Mouse (Mus musculus): ENCODE data around the gene Mip. TPM values are rescaled to one million over a fixed set of nuclear protein-coding genes. Genes with fewer than 3 reads are reported as not detected.
"Not testable (repeated sequence)": the region's sequence is repeated elsewhere in the genome, so short reads cannot be mapped to it uniquely, and the experiment has no call there.

Gene Mip
- polyA plus RNA-seq, 1 experiment = not detected

DNA sequence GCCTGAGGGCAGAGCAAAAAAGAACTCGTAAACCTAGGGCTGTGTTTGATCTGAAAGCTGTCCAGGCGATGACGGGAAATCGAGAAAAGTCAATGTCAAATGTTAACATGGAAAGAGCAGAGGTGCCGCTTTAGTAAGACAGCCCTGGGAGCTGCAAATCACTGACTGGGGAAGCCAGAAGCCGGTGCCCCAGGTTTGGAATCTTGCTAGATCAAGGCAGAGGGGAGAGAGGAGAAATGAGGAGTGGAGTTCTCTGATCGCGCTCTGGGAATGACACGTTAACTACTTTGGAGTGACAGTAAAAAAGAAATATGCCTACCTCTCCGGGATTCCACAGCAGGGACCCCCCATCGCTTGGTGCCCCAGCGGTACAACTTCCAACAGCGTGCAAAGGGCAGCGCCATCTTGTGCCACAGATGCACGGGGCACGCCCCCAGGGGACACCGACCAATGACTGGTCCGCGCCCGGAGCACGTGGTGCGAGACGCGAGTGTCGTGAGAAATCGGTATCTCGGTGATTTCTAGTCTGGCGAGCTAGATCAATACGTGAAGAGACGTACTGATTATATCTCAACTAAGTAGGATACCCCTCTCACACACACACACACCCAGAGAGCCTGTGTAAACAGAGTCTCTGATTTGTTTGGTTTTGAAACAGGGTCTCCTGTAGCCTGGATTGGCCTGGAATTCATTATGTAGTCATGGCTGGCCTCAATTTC, 14.1 kb upstream of the Mip start, which contains the start of gene Spryd4:
Spryd4 (minus strand) TSS at position 418 of the 719 bp plus-strand sequence.
- DNase-seq (ENCODE audit: low read depth) = no peak

DNA sequence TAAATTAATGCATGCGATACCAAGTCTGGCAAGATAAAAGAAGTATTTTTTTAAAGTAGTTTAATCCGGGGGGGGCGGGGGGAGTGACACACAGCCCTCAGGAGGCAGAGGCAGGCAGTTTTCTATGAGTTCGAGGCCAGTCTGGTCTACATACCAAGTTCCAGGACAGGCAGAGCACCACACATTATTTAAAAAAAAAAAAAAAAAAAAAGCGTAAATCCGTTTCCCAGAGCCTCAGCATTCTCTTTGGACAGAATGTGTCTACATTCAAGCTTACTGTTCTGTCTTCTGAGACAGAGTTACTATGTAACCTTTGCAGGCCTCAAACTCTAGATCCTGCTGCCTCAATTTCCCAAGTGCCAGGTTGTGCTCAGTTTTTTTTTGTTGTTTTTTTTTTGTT, 13.5 kb upstream of the Mip start:
- no peak for DNase-seq (ENCODE audit: low read depth)

DNA sequence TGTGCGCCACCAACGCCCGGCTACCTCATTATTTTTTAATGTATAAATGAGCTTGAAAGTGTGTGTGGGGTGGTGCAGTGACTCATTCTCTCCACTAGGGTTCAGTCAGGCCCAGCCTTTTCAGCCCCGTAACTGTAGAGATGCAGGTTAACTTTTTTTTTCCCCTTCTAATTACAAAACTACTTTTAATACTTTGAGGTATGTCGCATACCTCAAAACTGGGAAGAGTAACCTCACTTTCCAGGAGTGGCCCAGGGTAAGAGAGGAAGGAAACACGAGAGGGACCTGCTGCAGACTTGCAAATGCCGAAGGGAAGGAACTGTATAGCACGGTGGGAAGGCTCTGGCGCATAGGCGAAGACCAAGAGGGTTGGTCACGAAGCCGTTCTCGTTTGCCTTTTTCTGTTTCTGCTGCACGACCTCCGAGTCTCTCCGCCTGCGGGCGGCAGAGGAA, 12.7 kb upstream of the Mip start:
- no peak for DNase-seq (ENCODE audit: low read depth)

DNA sequence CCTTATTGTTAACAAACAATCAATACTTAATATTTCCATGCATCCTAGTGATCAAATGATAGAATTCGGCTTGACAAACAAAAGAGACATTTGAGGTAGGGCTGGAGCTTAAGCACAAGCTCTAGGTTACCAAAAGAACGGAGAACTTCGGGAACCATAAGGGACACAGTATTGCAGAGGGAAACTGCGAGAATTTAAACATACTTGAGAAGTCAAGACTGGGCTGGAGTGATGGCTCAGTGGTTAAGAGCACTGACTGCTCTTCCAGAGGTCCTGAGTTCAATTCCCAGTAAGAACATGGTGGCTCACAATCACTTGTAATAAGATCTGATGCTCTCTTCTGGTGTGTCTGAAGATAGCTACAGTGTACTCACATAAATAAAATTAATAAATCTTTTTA, 11.5 kb upstream of the Mip start:
- DNase-seq (ENCODE audit: low read depth) = not testable (repeated sequence)

DNA sequence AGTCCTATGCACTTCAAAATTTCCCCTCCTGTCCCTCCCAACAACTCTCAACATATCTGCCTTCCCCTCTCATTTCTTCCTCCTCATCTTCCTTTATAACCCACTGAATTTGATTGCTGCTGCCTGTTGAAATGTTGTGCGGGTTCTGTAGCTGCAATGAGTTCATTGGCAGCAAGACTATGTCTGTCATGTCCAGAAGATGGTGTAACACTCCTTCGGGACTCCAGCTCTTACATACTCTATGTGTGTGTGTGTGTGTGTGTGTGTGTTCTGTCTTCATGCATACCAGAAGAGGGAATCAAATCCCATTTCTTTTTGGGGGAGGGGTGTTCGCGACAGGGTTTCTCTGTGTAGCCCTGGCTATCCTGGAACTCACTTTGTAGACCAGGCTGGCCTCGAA, 10.7 kb upstream of the Mip start:
- DNase-seq (ENCODE audit: low read depth) = no peak

DNA sequence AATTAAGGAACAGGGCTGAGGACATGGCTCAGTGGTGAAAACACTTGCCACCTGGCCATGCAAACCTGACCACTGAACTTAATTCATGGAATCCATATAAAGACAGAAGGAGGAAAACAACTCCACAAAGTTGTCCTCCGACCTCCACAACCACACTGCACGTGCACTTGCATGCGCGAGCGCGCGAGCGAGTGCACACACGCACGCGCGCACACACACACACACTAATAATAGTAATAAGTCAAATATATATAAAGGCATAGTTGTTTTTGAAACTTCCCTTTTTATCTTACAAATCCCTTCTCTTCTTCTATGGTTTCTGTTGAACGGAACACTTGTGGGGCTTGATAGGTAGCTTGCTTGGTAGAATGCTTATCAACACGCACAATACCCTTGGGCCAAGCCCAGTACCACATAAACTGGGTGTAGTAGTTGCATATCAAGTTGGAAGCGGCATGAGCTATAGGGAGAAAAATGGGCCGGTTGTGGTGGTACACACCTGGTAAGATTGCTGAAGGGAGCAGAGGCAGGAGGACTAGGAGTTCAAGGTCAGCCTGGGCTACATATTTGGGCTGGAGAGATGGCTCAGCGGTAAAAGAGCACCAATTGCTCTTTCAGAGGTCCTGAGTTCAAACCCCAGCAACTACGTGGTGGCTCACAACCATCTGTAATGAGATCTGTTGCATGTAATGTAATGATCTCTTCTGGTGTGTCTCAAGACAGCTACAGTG, 7.1 kb upstream of the Mip start:
- no peak for DNase-seq (ENCODE audit: low read depth)

DNA sequence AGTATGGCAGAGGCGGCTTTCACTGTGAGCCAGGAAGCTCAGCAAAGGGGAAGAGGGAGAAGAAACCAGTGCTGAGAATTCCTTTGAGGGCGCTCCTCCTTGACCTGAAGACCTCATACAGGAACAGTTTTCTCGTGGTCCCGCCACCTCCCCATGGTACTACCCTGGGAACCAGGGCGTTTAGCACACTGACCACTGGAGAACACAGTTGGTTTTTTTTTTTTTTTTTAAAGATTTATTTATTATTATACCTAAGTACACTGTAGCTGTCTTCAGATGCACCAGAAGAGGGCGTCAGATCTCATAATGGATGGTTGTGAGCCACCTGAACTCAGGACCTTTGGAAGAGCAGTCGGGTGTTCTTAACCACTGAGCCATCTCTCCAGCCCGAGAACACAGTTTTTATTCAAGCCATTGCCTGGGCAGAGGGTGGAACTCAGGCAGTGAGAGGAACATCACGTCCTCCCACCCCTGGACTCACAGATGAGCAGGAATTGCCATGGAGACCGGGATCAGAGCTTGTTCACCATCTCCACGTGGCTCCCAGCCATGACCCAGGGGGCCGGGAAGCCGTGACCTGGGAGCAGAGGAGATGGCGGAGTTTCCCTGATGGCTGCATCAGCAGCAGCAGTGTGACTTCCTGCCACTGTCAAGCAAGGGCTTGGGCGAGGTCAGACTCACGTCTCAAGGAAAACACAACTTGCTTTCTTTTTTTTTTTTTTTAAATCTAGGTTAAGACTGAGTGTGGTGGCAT, 3.9 kb upstream of the Mip start:
- DNase-seq (ENCODE audit: low read depth) = no peak

DNA sequence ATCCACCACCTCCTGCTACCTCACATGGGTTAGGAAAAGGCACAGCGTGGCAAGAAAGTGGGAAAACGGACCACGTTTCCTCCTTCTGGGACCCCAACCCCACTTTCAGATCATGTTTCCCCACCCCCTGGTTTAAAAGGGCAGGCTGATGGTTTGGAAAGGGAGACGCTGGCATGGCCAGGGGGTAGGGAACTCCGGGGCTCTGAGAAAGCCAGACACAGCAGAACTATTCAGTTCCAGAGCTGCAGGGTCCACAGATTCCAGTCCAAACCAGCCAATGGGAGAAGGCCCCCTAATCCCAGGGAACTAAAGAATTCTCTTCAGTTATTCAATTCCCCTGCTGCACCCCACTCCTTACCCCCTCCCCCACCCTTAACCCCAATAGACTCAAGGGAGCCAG, 574 bp upstream of the Mip start:
- DNase-seq (ENCODE audit: low read depth) = no peak

DNA sequence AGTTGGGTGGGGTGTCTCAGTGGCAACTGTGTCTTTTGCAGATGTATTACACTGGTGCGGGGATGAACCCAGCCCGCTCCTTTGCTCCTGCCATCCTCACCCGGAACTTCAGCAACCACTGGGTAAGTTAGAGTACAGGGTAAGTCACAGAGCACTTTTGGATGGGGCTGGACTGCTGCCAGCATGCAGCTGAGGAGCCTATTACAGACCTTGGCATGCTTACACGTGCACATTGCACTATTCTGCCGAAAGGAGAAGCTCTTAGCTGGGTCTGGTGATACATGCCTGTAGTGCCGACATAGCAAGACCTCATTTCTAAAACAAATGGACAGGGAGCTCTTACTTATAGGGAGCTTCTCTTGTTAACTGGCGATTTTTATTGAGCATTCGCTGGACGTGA, 2.0 kb downstream of the Mip start:
- no peak for DNase-seq (ENCODE audit: low read depth)

DNA sequence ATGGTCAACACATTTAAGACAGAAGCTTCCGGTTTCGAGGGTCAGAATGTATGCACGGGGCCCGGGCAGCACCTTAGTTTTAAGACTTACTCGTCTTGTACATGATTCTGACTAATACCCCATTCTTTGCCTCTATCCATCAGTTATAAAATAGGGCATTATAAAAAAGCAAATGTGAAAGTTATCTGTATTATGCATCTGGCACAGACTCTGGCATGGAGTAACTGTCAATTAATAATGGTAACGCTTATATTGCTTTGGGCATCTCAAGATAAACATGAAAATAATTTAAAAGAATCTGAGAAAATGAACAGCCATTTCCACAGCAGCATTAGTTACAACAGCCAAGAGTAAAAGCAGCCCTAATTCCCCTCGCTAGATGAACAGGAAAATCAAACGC, 2.4 kb downstream of the Mip start:
- no peak for DNase-seq (ENCODE audit: low read depth)

DNA sequence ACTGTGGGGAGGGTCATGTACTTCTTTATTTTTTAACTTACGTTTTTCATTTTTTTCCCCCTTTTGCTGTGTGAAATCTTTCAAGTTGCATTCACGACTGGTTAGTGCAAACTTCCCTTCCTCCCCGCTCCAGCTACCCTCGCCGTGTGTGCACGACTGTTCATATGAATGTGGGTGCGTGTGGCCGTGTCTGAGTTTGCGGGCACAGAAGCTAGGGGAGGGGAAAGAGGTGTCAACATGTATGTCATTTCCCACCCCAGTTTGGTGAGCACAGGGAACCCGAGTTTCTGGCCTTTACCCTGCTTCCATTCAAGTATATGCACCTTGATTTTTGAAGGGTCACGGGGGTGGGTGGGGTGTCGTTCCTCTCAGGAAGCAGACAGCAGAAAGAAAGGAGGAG, 4.9 kb downstream of the Mip start:
- no peak for DNase-seq (ENCODE audit: low read depth)

DNA sequence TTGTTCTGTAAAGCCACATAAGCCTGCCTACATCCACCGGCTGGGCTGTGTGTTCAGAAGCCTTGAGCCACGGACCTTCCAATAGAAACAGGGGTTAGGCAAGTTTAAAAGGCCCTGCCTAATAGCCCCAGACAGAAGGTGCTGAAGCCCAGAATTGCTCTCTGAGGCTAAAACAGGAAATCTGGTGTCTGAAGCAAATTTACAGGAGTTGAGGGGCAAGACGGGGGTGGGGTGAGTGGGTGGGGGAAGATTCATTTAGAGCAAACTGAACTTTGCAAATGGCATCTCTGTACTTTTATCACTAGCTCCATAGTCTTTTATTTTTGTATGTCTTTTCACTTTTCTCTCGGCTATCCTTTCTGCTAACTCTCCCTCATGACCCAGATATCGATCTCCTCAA, 5.5 kb downstream of the Mip start:
- DNase-seq (ENCODE audit: low read depth) = no peak

DNA sequence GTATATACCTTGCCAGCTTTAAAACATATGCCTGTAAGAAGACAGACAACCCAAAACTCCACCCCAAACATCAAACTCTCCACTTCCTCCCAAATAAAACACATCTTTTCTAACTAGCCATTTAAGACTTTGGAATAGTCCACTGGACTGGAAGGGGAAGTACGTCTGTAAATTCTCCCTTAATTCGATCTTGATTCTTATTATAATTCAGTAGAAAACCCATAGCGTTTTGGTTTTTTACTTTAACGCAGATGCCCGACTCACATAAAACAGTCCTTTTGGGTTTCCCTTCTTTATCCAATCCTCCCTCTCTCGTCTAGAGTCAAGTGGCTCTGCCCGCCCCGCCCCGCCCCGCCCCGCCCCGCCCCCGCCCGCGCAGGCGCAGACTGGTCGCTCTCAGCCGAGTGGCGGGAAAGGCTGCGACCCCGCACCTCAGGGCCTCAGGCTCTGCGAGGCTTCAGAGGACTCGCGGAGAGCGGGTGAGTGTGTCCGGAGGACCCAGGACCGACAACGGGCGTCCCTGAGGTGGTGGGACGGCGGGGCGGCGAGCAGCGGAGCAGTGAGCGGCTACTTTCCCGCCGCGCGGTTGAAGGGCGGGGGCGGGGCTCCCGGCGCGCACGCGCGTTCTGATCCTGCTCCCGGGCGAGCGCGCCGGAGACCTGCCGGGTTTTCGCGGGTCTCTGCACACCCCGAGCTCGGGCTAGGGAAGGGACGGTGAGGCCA, 6.2 kb downstream of the Mip start, which contains the start of gene Timeless:
Timeless (plus strand) TSS at position 369 of the 723 bp plus-strand sequence.
- no peak for DNase-seq (ENCODE audit: low read depth)

DNA sequence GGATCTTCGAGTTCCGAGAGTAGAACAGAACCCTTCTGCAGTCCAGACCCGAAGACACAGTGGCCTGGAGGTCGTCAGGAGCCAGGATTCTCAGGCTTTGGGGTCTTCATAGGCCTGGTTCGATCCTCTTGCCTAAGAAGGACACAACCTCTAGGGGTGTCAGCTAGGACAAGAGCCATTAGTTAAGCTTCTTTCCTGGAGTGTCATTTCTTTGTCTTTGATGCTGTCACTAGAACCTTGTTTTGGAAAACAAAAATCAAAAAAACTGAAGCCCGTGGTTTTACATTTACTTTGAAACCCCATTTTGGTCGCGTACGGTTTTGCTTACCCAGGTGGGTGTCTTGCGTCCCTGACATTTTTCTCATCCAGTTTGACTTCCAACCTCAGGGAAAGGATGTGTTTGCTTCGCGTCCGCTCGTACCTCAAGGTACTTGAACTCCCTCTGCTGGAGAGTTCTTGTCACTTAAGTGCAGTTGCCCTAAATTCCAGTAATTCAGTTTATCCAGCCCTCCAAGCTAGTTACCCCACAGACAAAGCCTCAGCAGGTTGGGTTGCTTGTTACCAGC, 6.9 kb downstream of the Mip start:
- DNase-seq (ENCODE audit: low read depth) = no peak

DNA sequence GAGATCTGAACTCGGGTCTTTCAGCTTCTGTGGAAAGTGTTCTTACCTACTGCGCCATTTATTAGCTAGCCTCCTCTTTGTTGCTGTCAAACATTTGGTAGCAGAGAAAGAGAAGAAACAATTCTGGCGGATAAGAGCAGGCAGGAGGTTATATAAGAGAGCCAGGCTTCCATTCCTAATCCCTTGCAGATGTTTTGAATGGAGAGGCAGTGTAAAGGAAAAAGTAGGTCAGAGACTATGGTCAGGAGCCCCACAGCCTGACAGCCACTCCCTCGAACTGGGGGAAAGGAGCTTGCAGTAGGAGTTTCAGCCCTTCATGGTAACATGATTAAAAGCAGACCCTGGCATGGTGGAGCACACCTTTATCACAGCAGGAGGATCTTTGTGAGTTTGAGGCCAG, 10.7 kb downstream of the Mip start:
- DNase-seq (ENCODE audit: low read depth) = no peak

DNA sequence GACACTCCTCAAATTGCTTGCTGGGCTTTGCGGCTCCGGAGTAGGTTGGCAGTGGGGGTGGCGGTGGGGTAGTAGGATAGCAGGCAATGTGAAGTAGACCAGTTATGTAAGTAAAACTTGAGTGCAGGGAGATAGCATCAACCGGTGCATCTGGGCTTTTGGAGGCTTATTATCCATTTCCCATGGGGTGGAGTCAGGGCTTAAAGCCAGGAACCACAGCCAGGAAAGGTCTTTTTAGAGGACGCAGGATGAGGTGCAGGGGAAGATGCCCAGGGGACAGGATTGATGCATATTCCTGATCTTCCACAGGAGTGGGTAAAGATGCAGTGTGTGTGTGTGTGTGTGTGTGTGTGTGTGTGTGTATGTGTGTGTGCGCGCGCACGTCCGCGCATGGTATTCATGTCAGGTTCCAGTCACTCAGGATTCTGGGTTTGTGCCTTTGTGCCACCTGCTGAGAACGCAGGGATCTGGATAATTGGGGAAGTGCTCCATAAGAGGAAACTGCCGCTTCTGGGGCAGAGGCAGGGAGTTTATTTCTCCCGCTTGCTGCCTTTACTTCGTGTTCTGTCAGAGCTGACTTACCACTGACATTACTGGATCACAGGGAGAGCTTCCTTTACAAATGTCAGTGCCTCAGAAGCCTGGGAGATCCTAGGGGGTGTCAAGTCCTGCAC, 12.3 kb downstream of the Mip start:
- DNase-seq (ENCODE audit: low read depth) = no peak

DNA sequence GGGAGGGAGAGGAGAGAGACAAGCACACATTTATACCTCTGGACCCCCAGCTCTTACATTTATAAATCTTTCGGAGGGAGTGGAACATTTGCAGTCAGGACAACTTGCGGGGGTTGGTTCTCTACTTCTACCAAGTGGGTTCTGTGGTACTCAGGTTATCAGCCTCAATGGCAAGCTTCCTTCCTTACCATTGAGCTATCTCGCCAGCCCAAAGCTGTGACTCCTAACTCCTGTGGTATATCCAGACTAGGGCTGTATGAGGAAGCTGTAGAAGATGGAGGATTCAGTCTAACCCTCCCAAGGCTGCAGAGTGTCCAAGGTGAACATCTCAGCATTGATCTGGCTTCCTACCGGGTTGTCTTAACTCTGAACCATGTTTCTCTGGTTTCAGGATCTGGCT, 13.5 kb downstream of the Mip start:
- DNase-seq (ENCODE audit: low read depth) = no peak

DNA sequence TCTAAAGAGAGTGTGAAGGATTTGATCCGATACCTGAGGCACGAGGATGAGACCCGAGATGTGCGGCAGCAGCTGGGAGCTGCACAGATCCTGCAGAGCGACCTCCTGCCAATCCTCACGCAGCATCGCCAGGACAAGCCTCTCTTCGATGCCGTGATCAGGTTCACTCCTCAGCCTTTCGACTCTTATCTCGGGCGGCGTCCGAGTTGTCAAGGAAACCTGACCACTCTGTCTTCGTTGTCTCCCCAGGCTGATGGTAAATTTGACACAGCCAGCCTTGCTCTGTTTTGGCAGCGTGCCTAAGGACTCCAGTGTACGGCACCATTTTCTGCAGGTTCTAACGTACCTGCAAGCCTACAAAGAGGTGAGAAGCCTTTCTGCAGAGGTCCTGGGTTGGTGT, 14.5 kb downstream of the Mip start:
- DNase-seq (ENCODE audit: low read depth) = no peak

DNA sequence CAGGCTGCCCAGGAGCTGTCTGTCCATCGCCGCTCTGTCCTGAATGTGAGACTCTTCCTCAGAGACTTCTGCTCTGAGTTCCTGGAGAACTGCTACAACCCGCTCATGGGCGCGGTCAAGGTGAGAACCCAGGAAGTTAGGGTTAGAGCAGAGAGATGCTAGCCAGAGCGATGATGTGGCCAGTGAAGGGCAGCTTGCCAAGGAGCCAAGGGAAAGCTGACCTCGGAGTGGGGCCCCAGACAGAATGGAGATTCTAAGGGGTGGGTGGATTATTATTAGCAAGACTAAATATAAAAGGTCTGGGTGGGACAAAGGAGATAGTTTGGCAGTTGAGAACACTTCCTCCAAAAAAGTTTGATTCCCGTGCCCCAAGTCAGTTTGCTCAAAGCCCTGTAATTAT, 17.6 kb downstream of the Mip start:
- DNase-seq (ENCODE audit: low read depth) = no peak

DNA sequence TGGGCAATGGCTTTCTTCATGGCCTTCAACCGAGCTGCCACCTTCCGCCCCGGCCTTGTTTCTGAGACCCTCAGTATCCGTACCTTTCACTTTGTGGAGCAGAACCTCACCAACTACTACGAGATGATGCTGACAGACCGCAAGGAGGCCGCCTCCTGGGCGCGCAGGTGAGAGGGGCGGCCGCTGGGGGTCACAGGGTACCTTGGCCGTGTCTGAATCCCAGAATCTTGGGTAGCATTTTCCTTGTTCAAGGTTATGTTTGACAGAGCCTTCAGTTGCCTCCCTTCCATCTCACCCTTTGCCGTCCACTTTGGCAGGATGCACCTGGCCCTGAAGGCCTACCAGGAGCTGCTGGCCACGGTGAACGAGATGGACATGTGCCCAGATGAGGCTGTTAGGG, 18.5 kb downstream of the Mip start:
- no peak for DNase-seq (ENCODE audit: low read depth)
